Mouse (Mus musculus) C3H10T1/2 (cell line): ENCODE results near the gene Gm19410. TPM values are rescaled to one million over a fixed set of nuclear protein-coding genes. Genes with fewer than 3 reads are reported as not detected.

ENCODE experiments used
- polyA plus RNA-seq, 2 experiments: library from polyadenylated mRNA; unstranded; fragments of >200 nt; fragmentation: generic; extraction: Trizol; gene quantifications; one replicate each; pipeline ENCODE4 v1.2.1; 2012; ENCODE audit warnings: missing spikeins in 2 of 2

Gene Gm19410
- polyA plus RNA-seq: not detected

DNA sequence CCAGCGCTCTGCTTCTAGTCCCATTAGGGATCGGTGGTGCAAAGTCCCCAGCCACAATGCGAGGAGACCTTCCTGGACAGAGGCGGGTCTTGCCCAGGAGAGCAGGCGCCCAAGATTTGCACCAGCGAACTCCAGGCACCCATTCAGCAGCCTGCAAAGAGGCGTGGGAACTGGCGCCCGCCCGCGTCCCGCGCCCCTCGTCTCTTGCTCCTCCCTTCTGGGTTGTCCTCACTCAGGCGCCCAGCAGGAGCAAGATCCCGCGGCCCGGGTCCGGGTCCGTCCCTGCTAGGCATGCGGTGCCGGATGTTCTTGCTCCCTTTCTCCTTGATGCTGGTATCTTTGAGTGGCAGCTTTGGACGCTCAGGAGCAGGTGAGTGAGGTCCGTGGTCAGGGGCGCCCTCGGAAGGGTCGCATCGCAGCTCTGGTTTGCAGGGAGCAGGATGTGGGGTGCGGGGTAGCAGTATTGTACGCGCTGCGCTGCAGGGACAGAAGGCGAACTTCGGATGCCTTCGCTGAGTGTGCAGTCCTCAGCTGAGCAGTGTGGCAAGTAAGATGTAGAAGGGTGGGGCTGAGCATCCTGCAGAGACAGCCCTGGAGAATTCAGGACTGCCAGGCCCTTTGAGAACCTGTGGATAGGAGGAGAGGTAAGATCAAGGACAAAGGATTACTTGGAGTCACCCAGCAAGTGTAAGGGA, at the start of gene Gm19410:
TSS of gene Gm19410 (plus strand) at position 292 of the 695 bp plus-strand sequence.

